Comparison of ENCODE assay signal across 8 mouse cellular contexts in the genomic region with DNA sequence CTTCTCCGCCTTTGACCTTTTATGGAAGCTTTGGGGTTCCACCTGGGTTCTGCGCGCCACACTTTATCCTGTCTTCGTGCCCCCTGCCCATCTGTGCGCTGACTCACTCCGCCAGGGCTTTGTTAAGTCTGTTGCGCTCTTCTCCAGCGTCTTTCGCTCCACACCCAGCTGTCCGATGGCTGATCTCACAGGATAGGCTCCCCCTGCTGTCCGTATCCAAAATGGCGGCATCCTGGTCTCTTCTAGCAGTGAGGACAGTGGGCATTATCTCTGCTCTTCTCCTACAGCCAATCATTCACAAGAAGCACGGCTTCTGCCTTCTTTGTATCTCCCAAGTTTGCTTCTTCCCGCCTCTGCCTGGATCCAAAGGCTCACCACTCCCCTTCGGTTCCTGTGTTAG. TPM values are rescaled to one million over a fixed set of nuclear protein-coding genes. Genes with fewer than 3 reads are reported as not detected.
A peak's percentile ranks its signal among the peaks of the same experiment; 100 is the strongest.
DNase-seq lines count a peak whose midpoint lies in the region; ATAC-seq lines count a peak whose summit lies in the region.

No protein-coding gene starts in this region.

- peak overlapping the region; percentile 42 for H3K4me2 ChIP-seq in forebrain, embryonic 13.5 days
- H3K4me2 ChIP-seq in limb, embryonic 13.5 days (replicated peaks) = peak overlapping the region; percentile 38
- H3K4me2 ChIP-seq in neural tube, embryonic 14.5 days (ENCODE audit: low read depth, low read length) = 0 out of 2 replicates have a peak overlapping the region, but pooled peaks have one; percentile 18

- H3K27ac ChIP-seq in forebrain, embryonic 13.5 days = no peak overlapping the region
- H3K27ac ChIP-seq in limb, embryonic 13.5 days = no peak overlapping the region
- H3K27ac ChIP-seq in neural tube, embryonic 14.5 days (ENCODE audit: low read depth, low read length) = 0 out of 2 replicates have a peak overlapping the region, but pooled peaks have one; percentile 10

- H3K4me1 ChIP-seq in forebrain, embryonic 13.5 days = no peaks in the 10 kb centered on the region
- peaks cover 2% of the 10 kb centered on the region for H3K4me1 ChIP-seq in limb, embryonic 13.5 days
- H3K4me1 ChIP-seq in neural tube, embryonic 14.5 days (ENCODE audit: control insufficient read depth, insufficient read depth, low read length) = no peaks in the 10 kb centered on the region

- peak; percentile 61 for DNase-seq in heart, adult 11 months
- DNase-seq in heart, adult 9 months (ENCODE audit: low spot score in 2 of 2) = no peak
- DNase-seq in ES-CJ7 (ENCODE audit: low read depth, low spot score) = peak; percentile 85
- DNase-seq in thymus, postnatal 0 days (ENCODE audit: low spot score) = no peak
- no peak for DNase-seq in frontal cortex, postnatal 25 days (ENCODE audit: low spot score in 2 of 2)

- no peak overlapping the region for H3K4me3 ChIP-seq in forebrain, embryonic 13.5 days
- no peak overlapping the region for H3K4me3 ChIP-seq in limb, embryonic 13.5 days
- no peak overlapping the region for H3K4me3 ChIP-seq in neural tube, embryonic 14.5 days (ENCODE audit: low read depth, low read length)

- 12% methylated on average over 15 of the region's 15 CpGs for WGBS in forebrain, embryonic 13.5 days
- WGBS in limb, embryonic 13.5 days = 21% methylated on average over 15 of the region's 15 CpGs
- 15% methylated on average over 15 of the region's 15 CpGs for WGBS in neural tube, embryonic 14.5 days

- H3K27me3 ChIP-seq in forebrain, embryonic 13.5 days = no peaks in the 10 kb centered on the region
- H3K27me3 ChIP-seq in limb, embryonic 13.5 days = 0 out of 2 replicates have a peak, but pooled peaks cover 5% of the 10 kb centered on the region
- H3K27me3 ChIP-seq in neural tube, embryonic 14.5 days (ENCODE audit: control insufficient read depth, insufficient read depth, low read length) = no peaks in the 10 kb centered on the region

- H3K9ac ChIP-seq in forebrain, embryonic 13.5 days = peak overlapping the region; percentile 21; the same call in 1 of the 2 replicates
- H3K9ac ChIP-seq in limb, embryonic 13.5 days = no peak overlapping the region
- H3K9ac ChIP-seq in neural tube, embryonic 14.5 days (replicated peaks; ENCODE audit: low read depth, low read length) = no peak overlapping the region

- no peaks in the 10 kb centered on the region for H3K36me3 ChIP-seq in forebrain, embryonic 13.5 days (ENCODE audit: poor library complexity, severe bottlenecking)
- no peaks in the 10 kb centered on the region for H3K36me3 ChIP-seq in limb, embryonic 13.5 days
- no peaks in the 10 kb centered on the region for H3K36me3 ChIP-seq in neural tube, embryonic 14.5 days (ENCODE audit: control insufficient read depth, insufficient read depth, low read length)

- peak; percentile 43; the same call in 1 of the 2 replicates for ATAC-seq in forebrain, embryonic 13.5 days
- ATAC-seq in limb, embryonic 13.5 days (ENCODE audit: low FRiP score, low read depth) = peak; percentile 55; the same call in 1 of the 2 replicates
- ATAC-seq in neural tube, embryonic 14.5 days (ENCODE audit: low read depth) = peak; percentile 63; the same call in 1 of the 2 replicates

- H3K9me3 ChIP-seq in forebrain, embryonic 13.5 days (replicated peaks) = no peaks in the 10 kb centered on the region
- no peaks in the 10 kb centered on the region for H3K9me3 ChIP-seq in limb, embryonic 13.5 days
- H3K9me3 ChIP-seq in neural tube, embryonic 14.5 days (ENCODE audit: control insufficient read depth, low read length) = no peaks in the 10 kb centered on the region

RNA-seq across cellular contexts. Expression of a gene that starts 23.8 kb away (rescaled TPM):
- polyA plus RNA-seq in forebrain, embryonic 13.5 days (2015; fragmentation: Nextera tagmentation; extraction: Ambion mirVana) = 0.19 and 0.22 TPM in 2 replicates
- polyA plus RNA-seq in limb, embryonic 13.5 days (2015; fragmentation: Nextera tagmentation; extraction: Ambion mirVana) = 0.13 and 0.14 TPM in 2 replicates
- polyA plus RNA-seq in neural tube, embryonic 14.5 days (2014; fragmentation: Nextera tagmentation; extraction: Ambion mirVana) = 4.7 and 5.4 TPM in 2 replicates
- not detected in 2 replicates for polyA plus RNA-seq in thymus, postnatal 0 days (2015; fragmentation: Nextera tagmentation; extraction: Ambion mirVana)

Comparison
In these comparisons a context has a peak if more than half of its experiments do, and no peak if none do; other contexts are left out.
1. DNase-seq: peak in heart, adult 11 months (single experiment) and ES-CJ7 (single experiment); none in heart, adult 9 months (0 of 2), thymus, postnatal 0 days (single experiment) and frontal cortex, postnatal 25 days (0 of 2).
2. Peak in every context shown above with its lines, with median percentiles within 50 percentile points of each other: ATAC-seq and H3K4me2 ChIP-seq.